8 mouse cellular contexts compared by ENCODE assay signal in genomic region chr1:132880161-132881005, GRCm38 (mm10). TPM values are rescaled to one million over a fixed set of nuclear protein-coding genes. Genes with fewer than 3 reads are reported as not detected.
DNase-seq lines count a peak whose midpoint lies in the region; ATAC-seq lines count a peak whose summit lies in the region.

TSS of gene Lrrn2 (plus strand) at chr1:132880273.

- H3K4me3 ChIP-seq in forebrain, embryonic 13.5 days, result peak within 1 kb of the TSS; percentile 70

- no peaks in the 10 kb centered on the region for H3K36me3 ChIP-seq in forebrain, embryonic 13.5 days (ENCODE audit: poor library complexity, severe bottlenecking)

- H3K4me2 ChIP-seq in forebrain, embryonic 13.5 days, result peak within 1 kb of the TSS; percentile 95

- intact Hi-C loops in heart, postnatal 25 days (cut with DNase I), result no loop called here

- peak within 1 kb of the TSS; percentile 83 for H3K9ac ChIP-seq in forebrain, embryonic 13.5 days

- H3K27ac ChIP-seq in forebrain, embryonic 13.5 days, result peak within 1 kb of the TSS; percentile 80

- under 1% methylated on average over 66 of the region's 80 CpGs for WGBS in forebrain, embryonic 13.5 days

- H3K4me1 ChIP-seq in forebrain, embryonic 13.5 days, result peaks cover 35% of the 10 kb centered on the region

- H3K27me3 ChIP-seq in forebrain, embryonic 13.5 days, result peaks cover 31% of the 10 kb centered on the region

- ATAC-seq in cerebellum, adult (ENCODE audit: insufficient number of reproducible peaks, low FRiP score, low TSS enrichment), result peak; percentile 61
- peak; percentile 86 for ATAC-seq in forebrain, embryonic 13.5 days

- no peaks in the 10 kb centered on the region for H3K9me3 ChIP-seq in forebrain, embryonic 13.5 days (replicated peaks)

- DNase-seq in ZHBTc4 (ENCODE audit: low read depth, low spot score), result peak; percentile 76
- peak; percentile 4 for DNase-seq in heart, postnatal 25 days (ENCODE audit: low spot score)
- peak; percentile 54 for DNase-seq in left cerebral cortex, adult 11 months (ENCODE audit: low spot score)
- peak; percentile 61 for DNase-seq in mesoderm, embryonic 11.5 days (ENCODE audit: low read depth, low spot score)
- DNase-seq in right cerebral cortex, postnatal 4 days, result peak; percentile 78
- no peak for DNase-seq in spleen, postnatal 10 days (ENCODE audit: low spot score in 2 of 2)

RNA-seq across cellular contexts. Expression of gene Lrrn2, which starts in this region (rescaled TPM):
- 22.2 and 25.6 TPM in 2 replicates for polyA plus RNA-seq in forebrain, embryonic 13.5 days (2015; fragmentation: Nextera tagmentation; extraction: Ambion mirVana)
- 1 to 10 TPM; 3.2 to 3.3 TPM for total RNA-seq in heart, postnatal 25 days (2021)

Comparison
In these comparisons a context has a peak if more than half of its experiments do, and no peak if none do; other contexts are left out.
1. DNase-seq: peak in ZHBTc4 (single experiment), heart, postnatal 25 days (single experiment), left cerebral cortex, adult 11 months (single experiment), mesoderm, embryonic 11.5 days (single experiment) and right cerebral cortex, postnatal 4 days (single experiment); none in spleen, postnatal 10 days (0 of 2).